Mouse (Mus musculus): ENCODE measurements around the gene Adck1. TPM values are rescaled to one million over a fixed set of nuclear protein-coding genes. Genes with fewer than 3 reads are reported as not detected.

Gene Adck1
- total and polyA plus RNA-seq, 2 experiments: 13.5 to 24.4 TPM

GRCm38 (mm10) chr12:88459461-88459860 lies 99.1 kb downstream of the Adck1 start:
- no peaks in the 10 kb centered on the region for H3K27me3 ChIP-seq (ENCODE audit: control insufficient read depth, insufficient read depth, low read length)
- no peak overlapping the region for H3K27ac ChIP-seq (replicated peaks; ENCODE audit: insufficient read depth, low read depth, low read length)
- no peak overlapping the region for H3K4me3 ChIP-seq (ENCODE audit: insufficient read depth, low read depth, low read length)
- WGBS: 86% methylated on average over 1 of the region's 1 CpGs
- TF ChIP-seq POLR2A (IDR thresholded peaks at IDR 0.05; ENCODE audit: extremely low read depth, insufficient read depth, low read length): no peak
- TF ChIP-seq CTCF (IDR thresholded peaks at IDR 0.05; ENCODE audit: low read depth, low read length): no peak
- H3K79me2 ChIP-seq (ENCODE audit: control insufficient read depth, insufficient read depth, low read length): no peaks in the 10 kb centered on the region
- no peak overlapping the region for H3K9ac ChIP-seq (ENCODE audit: low read depth, low read length)
- DNase-seq (ENCODE audit: extremely low read depth, low read depth, low spot score): no peak
- H3K4me1 ChIP-seq (ENCODE audit: control insufficient read depth, insufficient read depth, low read length): no peaks in the 10 kb centered on the region
- H3K36me3 ChIP-seq (ENCODE audit: control insufficient read depth, insufficient read depth, low read length): peaks cover 6% of the 10 kb centered on the region

DNA sequence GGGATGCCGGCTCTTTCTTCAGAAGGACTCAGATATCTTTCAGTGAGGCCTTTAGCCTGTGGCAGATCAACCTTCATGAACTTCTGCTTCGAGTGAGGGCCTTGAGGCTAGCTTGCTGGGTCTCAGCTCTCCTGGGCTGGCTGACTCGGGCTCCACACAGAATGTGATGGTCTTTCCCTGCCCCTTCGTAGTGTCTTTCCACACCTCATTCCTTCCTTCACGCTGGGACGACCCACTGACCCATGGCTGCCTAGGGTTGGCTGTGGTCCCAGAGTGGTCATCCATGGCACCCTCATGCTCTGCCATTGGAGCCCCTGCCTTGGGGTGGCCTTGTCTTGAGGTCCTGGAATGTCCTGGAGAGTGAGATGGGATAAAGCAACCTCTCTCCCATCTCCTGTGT lies 100.7 kb downstream of the Adck1 start:
- DNase-seq (ENCODE audit: extremely low read depth, low read depth, low spot score): no peak
- Histone ChIP-seq H3K4me1 (ENCODE audit: control insufficient read depth, insufficient read depth, low read length) (no peaks in the 10 kb centered on the region), H3K27ac (replicated peaks; ENCODE audit: insufficient read depth, low read depth, low read length) (no peak overlapping the region), H3K79me2 (ENCODE audit: control insufficient read depth, insufficient read depth, low read length) (no peaks in the 10 kb centered on the region), H3K36me3 (ENCODE audit: control insufficient read depth, insufficient read depth, low read length) (peaks cover 5% of the 10 kb centered on the region), H3K27me3 (ENCODE audit: control insufficient read depth, insufficient read depth, low read length) (no peaks in the 10 kb centered on the region), H3K4me3 (ENCODE audit: insufficient read depth, low read depth, low read length) (no peak overlapping the region), H3K9ac (ENCODE audit: low read depth, low read length) (no peak overlapping the region)
- WGBS: 94% methylated on average over 6 of the region's 6 CpGs
- TF ChIP-seq CTCF (IDR thresholded peaks at IDR 0.05; ENCODE audit: low read depth, low read length): no peak
- TF ChIP-seq POLR2A (IDR thresholded peaks at IDR 0.05; ENCODE audit: extremely low read depth, insufficient read depth, low read length): no peak

DNA sequence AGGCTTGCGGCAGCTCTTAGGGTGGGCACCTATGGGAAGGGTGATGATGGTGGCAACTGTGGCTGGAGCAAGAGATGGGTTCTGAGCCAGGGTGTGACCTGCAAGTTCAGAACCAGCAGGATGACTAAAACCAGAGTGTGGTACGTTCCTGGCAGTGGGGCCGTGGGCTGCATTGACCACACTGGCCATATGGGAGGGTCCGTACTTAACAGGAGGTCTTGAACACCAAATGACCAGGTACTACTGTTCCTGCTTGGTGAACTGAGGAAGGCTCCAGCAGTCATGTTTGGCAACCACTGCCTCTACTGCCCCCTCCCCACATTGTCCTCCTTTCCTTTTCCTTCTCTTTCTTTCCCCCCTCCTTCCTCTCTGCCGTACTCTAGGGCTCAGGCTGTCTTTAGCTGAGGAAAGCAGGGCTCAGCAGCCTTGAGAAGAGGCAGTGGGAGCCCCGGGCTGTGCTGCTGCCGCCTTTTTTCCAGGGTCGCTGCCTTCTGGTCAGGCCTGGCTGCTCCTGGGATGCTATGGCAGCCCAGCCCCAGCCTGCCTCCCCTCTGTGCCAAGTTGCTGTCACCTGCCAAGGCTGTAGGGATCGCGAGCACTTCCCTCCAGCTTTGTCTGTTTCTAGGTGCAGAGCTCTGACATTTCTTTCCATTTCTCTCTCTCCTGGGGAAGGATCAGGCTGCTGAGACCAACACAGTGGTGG lies 103.4 kb downstream of the Adck1 start:
- DNase-seq (ENCODE audit: extremely low read depth, low read depth, low spot score): no peak
- peaks cover 4% of the 10 kb centered on the region for H3K36me3 ChIP-seq (ENCODE audit: control insufficient read depth, insufficient read depth, low read length)
- no peaks in the 10 kb centered on the region for H3K4me1 ChIP-seq (ENCODE audit: control insufficient read depth, insufficient read depth, low read length)
- WGBS: 86% methylated on average over 10 of the region's 10 CpGs
- TF ChIP-seq POLR2A (IDR thresholded peaks at IDR 0.05; ENCODE audit: extremely low read depth, insufficient read depth, low read length) (no peak), CTCF (IDR thresholded peaks at IDR 0.05; ENCODE audit: low read depth, low read length) (no peak)
- no peaks in the 10 kb centered on the region for H3K79me2 ChIP-seq (ENCODE audit: control insufficient read depth, insufficient read depth, low read length)
- no peak overlapping the region for H3K9ac ChIP-seq (ENCODE audit: low read depth, low read length)
- no peak overlapping the region for H3K4me3 ChIP-seq (ENCODE audit: insufficient read depth, low read depth, low read length)
- no peaks in the 10 kb centered on the region for H3K27me3 ChIP-seq (ENCODE audit: control insufficient read depth, insufficient read depth, low read length)
- H3K27ac ChIP-seq (replicated peaks; ENCODE audit: insufficient read depth, low read depth, low read length): no peak overlapping the region

GRCm38 (mm10) chr12:88466801-88467200 lies 106.4 kb downstream of the Adck1 start:
- Histone ChIP-seq H3K9ac (ENCODE audit: low read depth, low read length) (no peak overlapping the region), H3K27ac (replicated peaks; ENCODE audit: insufficient read depth, low read depth, low read length) (no peak overlapping the region), H3K27me3 (ENCODE audit: control insufficient read depth, insufficient read depth, low read length) (no peaks in the 10 kb centered on the region), H3K4me1 (ENCODE audit: control insufficient read depth, insufficient read depth, low read length) (no peaks in the 10 kb centered on the region), H3K79me2 (ENCODE audit: control insufficient read depth, insufficient read depth, low read length) (no peaks in the 10 kb centered on the region), H3K36me3 (ENCODE audit: control insufficient read depth, insufficient read depth, low read length) (no peaks in the 10 kb centered on the region; the same call in 1 of the 2 replicates), H3K4me3 (ENCODE audit: insufficient read depth, low read depth, low read length) (no peak overlapping the region)
- WGBS: 77% methylated on average over 6 of the region's 6 CpGs
- no peak for DNase-seq (ENCODE audit: extremely low read depth, low read depth, low spot score)
- TF ChIP-seq POLR2A (IDR thresholded peaks at IDR 0.05; ENCODE audit: extremely low read depth, insufficient read depth, low read length) (no peak), CTCF (IDR thresholded peaks at IDR 0.05; ENCODE audit: low read depth, low read length) (no peak)

- TF ChIP-seq POLR2A (IDR thresholded peaks at IDR 0.05; ENCODE audit: extremely low read depth, insufficient read depth, low read length): no peak
- no peak for TF ChIP-seq CTCF (IDR thresholded peaks at IDR 0.05; ENCODE audit: low read depth, low read length)
- 76% methylated on average over 3 of the region's 3 CpGs for WGBS
- no peak for DNase-seq (ENCODE audit: extremely low read depth, low read depth, low spot score)
- Histone ChIP-seq H3K27me3 (ENCODE audit: control insufficient read depth, insufficient read depth, low read length) (no peaks in the 10 kb centered on the region), H3K9ac (ENCODE audit: low read depth, low read length) (no peak overlapping the region), H3K27ac (replicated peaks; ENCODE audit: insufficient read depth, low read depth, low read length) (no peak overlapping the region), H3K4me3 (ENCODE audit: insufficient read depth, low read depth, low read length) (no peak overlapping the region), H3K4me1 (ENCODE audit: control insufficient read depth, insufficient read depth, low read length) (no peaks in the 10 kb centered on the region), H3K36me3 (ENCODE audit: control insufficient read depth, insufficient read depth, low read length) (no peaks in the 10 kb centered on the region; the same call in 1 of the 2 replicates), H3K79me2 (ENCODE audit: control insufficient read depth, insufficient read depth, low read length) (no peaks in the 10 kb centered on the region)
Observed at GRCm38 (mm10) chr12:88467257-88467656, 106.9 kb downstream of the Adck1 start.

- 77% methylated on average over 5 of the region's 5 CpGs for WGBS
- H3K27me3 ChIP-seq (ENCODE audit: control insufficient read depth, insufficient read depth, low read length): no peaks in the 10 kb centered on the region
- DNase-seq (ENCODE audit: extremely low read depth, low read depth, low spot score): no peak
- H3K79me2 ChIP-seq (ENCODE audit: control insufficient read depth, insufficient read depth, low read length): no peaks in the 10 kb centered on the region
- TF ChIP-seq CTCF (IDR thresholded peaks at IDR 0.05; ENCODE audit: low read depth, low read length): no peak
- H3K4me3 ChIP-seq (ENCODE audit: insufficient read depth, low read depth, low read length): no peak overlapping the region
- no peaks in the 10 kb centered on the region for H3K4me1 ChIP-seq (ENCODE audit: control insufficient read depth, insufficient read depth, low read length)
- H3K36me3 ChIP-seq (ENCODE audit: control insufficient read depth, insufficient read depth, low read length): no peaks in the 10 kb centered on the region
- H3K27ac ChIP-seq (replicated peaks; ENCODE audit: insufficient read depth, low read depth, low read length): no peak overlapping the region
- H3K9ac ChIP-seq (ENCODE audit: low read depth, low read length): no peak overlapping the region
Observed at GRCm38 (mm10) chr12:88467935-88468465, 107.6 kb downstream of the Adck1 start.

Data from liver, adult 2 months (tissue).